Mouse (Mus musculus) limb, embryonic 14.5 days (tissue): Measurements from ENCODE around the gene Lrrc27. TPM values are rescaled to one million over a fixed set of nuclear protein-coding genes. Genes with fewer than 3 reads are reported as not detected.
A peak's percentile ranks its signal among the peaks of the same experiment; 100 is the strongest.

Experiments
- ATAC-seq: fragments of 200-750 bp; cut with Nextera tagmentation; 2 replicates; pipeline ENCODE4 v1.8.0; 2017; ENCODE audit warnings: low read depth, moderate number of reproducible peaks, moderate TSS enrichment; ENCODE audit not compliant: low FRiP score
- DNase-seq: peaks from one replicate; pipeline ENCODE4 v3.0.0-alpha.2; 2015; ENCODE audit warnings: low spot score
- H3K27ac ChIP-seq: fragments of 300-500 bp; sonication (generic); replicated peaks from 2 replicates; pipeline ENCODE4 v1.5.1; 2014; ENCODE audit warnings: low read depth, mild to moderate bottlenecking, low read length, moderate library complexity, mixed read lengths
- H3K27me3 ChIP-seq: fragments of 300-500 bp; sonication (generic); 2 replicates; pipeline ENCODE4 v1.6.1; 2014; ENCODE audit warnings: low read length, mixed read lengths; ENCODE audit not compliant: control insufficient read depth, insufficient read depth
- H3K36me3 ChIP-seq: fragments of 300-500 bp; sonication (generic); 2 replicates; pipeline ENCODE4 v1.6.1; 2014; ENCODE audit warnings: mild to moderate bottlenecking, low read length, moderate library complexity, mixed read lengths; ENCODE audit not compliant: control insufficient read depth, insufficient read depth
- H3K4me1 ChIP-seq: fragments of 300-500 bp; sonication (generic); 2 replicates; pipeline ENCODE4 v1.6.1; 2014; ENCODE audit warnings: antibody characterized with exemption, low read length, mixed read lengths; ENCODE audit not compliant: control insufficient read depth, insufficient read depth
- H3K4me2 ChIP-seq: fragments of 300-500 bp; sonication (generic); replicated peaks from 2 replicates; pipeline ENCODE4 v1.6.1; 2014; ENCODE audit warnings: low read depth, mild to moderate bottlenecking, low read length, moderate library complexity; ENCODE audit not compliant: severe bottlenecking
- H3K4me3 ChIP-seq: fragments of 300-500 bp; sonication (generic); replicated peaks from 2 replicates; pipeline ENCODE4 v1.5.1; 2014; ENCODE audit warnings: low read length
- H3K9ac ChIP-seq: fragments of 300-500 bp; sonication (generic); 2 replicates; pipeline ENCODE4 v1.6.1; 2014; ENCODE audit warnings: mild to moderate bottlenecking, low read depth, low read length, moderate library complexity; ENCODE audit not compliant: severe bottlenecking
- H3K9me3 ChIP-seq: fragments of 300-500 bp; sonication (generic); 2 replicates; pipeline ENCODE4 v1.6.1; 2016; ENCODE audit warnings: low read length; ENCODE audit not compliant: control insufficient read depth
- POLR2A ChIP-seq: fragments of 200-500 bp; IDR thresholded peaks from 2 replicates; pipeline ENCODE4 v1.8.0; 2012; ENCODE audit warnings: inconsistent platforms, mild to moderate bottlenecking, moderate library complexity, borderline replicate concordance; ENCODE audit not compliant: insufficient read depth, insufficient read length; ENCODE audit errors: extremely low read depth
- WGBS: fragments of 180-500 bp; shearing (Covaris S2); extraction: QIAGEN DNeasy Blood & Tissue Kit; methylation state at CpG from one replicate; pipeline ENCODE4 v1.1.7; 2014; 5-methylcytosine and 5-hydroxymethylcytosine counted together
- polyA plus RNA-seq, 2 experiments: library from polyadenylated mRNA; depleted of rRNA in 1 of 2; stranded (reverse) in 1 of 2; unstranded in 1 of 2; fragments of >200 nt; fragmentation: Nextera tagmentation in 1 of 2; extraction: Ambion mirVana in 1 of 2; gene quantifications; 2 replicates each; pipeline versions ENCODE4 v1.2.1 to v1.2.3; 2012 to 2014

Gene Lrrc27
- polyA plus RNA-seq, 2 experiments: 3.9 to 4.2 TPM

GRCm38 (mm10) chr7:139228447-139229171 lies 15.8 kb downstream of the Lrrc27 start:
- H3K4me2 ChIP-seq: no peak overlapping the region
- DNase-seq: no peak
- H3K9ac ChIP-seq: no peak overlapping the region
- 76% methylated on average over 6 of the region's 6 CpGs for WGBS
- no peaks in the 10 kb centered on the region for H3K27me3 ChIP-seq
- no peaks in the 10 kb centered on the region for H3K9me3 ChIP-seq
- H3K36me3 ChIP-seq: no peaks in the 10 kb centered on the region
- no peak overlapping the region for H3K4me3 ChIP-seq
- H3K4me1 ChIP-seq: no peaks in the 10 kb centered on the region; the same call in 1 of the 2 replicates
- H3K27ac ChIP-seq: no peak overlapping the region
- ATAC-seq: no peak
- TF ChIP-seq POLR2A: no peak

- Histone ChIP-seq H3K27ac (no peak overlapping the region), H3K4me2 (no peak overlapping the region), H3K36me3 (no peaks in the 10 kb centered on the region), H3K4me3 (no peak overlapping the region), H3K4me1 (peaks cover 11% of the 10 kb centered on the region), H3K9me3 (no peaks in the 10 kb centered on the region), H3K27me3 (no peaks in the 10 kb centered on the region), H3K9ac (no peak overlapping the region)
- ATAC-seq (no peak), DNase-seq (no peak)
- 82% methylated on average over 5 of the region's 5 CpGs for WGBS
- no peak for TF ChIP-seq POLR2A
Measured at GRCm38 (mm10) chr7:139229837-139230236, 17.0 kb downstream of the Lrrc27 start.

GRCm38 (mm10) chr7:139230241-139230640 lies 17.5 kb downstream of the Lrrc27 start:
- ATAC-seq (no peak), DNase-seq (no peak)
- no peak overlapping the region for H3K4me2 ChIP-seq
- no peaks in the 10 kb centered on the region for H3K9me3 ChIP-seq
- 53% methylated on average over 12 of the region's 12 CpGs for WGBS
- peaks cover 15% of the 10 kb centered on the region for H3K4me1 ChIP-seq
- H3K27me3 ChIP-seq: no peaks in the 10 kb centered on the region
- no peak overlapping the region for H3K27ac ChIP-seq
- no peak overlapping the region for H3K9ac ChIP-seq
- no peak overlapping the region for H3K4me3 ChIP-seq
- H3K36me3 ChIP-seq: no peaks in the 10 kb centered on the region
- no peak for TF ChIP-seq POLR2A

- 0% methylated on average over 7 of the region's 7 CpGs for WGBS
- Histone ChIP-seq H3K36me3 (no peaks in the 10 kb centered on the region), H3K4me2 (no peak overlapping the region), H3K27ac (no peak overlapping the region), H3K4me3 (no peak overlapping the region), H3K9ac (no peak overlapping the region), H3K4me1 (peaks cover 15% of the 10 kb centered on the region), H3K27me3 (no peaks in the 10 kb centered on the region), H3K9me3 (no peaks in the 10 kb centered on the region)
- no peak for TF ChIP-seq POLR2A
- ATAC-seq: peak; percentile 84
- peak; percentile 87 for DNase-seq
Measured at GRCm38 (mm10) chr7:139233714-139234113, 20.9 kb downstream of the Lrrc27 start.

- Histone ChIP-seq H3K9ac (no peak overlapping the region), H3K4me2 (no peak overlapping the region; the same call in 1 of the 2 replicates), H3K9me3 (no peaks in the 10 kb centered on the region), H3K4me1 (peaks cover 15% of the 10 kb centered on the region), H3K4me3 (no peak overlapping the region), H3K27me3 (no peaks in the 10 kb centered on the region), H3K27ac (no peak overlapping the region), H3K36me3 (no peaks in the 10 kb centered on the region)
- TF ChIP-seq POLR2A: no peak
- no peak for DNase-seq
- 0 out of 2 replicates have a peak, but pooled peaks have one; percentile 35 for ATAC-seq
- WGBS: 8% methylated on average over 18 of the region's 18 CpGs
Measured at GRCm38 (mm10) chr7:139234426-139235188, 21.8 kb downstream of the Lrrc27 start.
